Mouse (Mus musculus) forebrain, embryonic 16.5 days (tissue): Measurements from ENCODE around the gene Tex30. TPM values are rescaled to one million over a fixed set of nuclear protein-coding genes. Genes with fewer than 3 reads are reported as not detected.
A peak's percentile ranks its signal among the peaks of the same experiment; 100 is the strongest.
"Not testable (repeated sequence)": the region's sequence is repeated elsewhere in the genome, so short reads cannot be mapped to it uniquely, and the experiment has no call there.

Experiments used
- ATAC-seq: fragments of 200-750 bp; cut with Nextera tagmentation; 2 replicates; pipeline ENCODE4 v1.8.0; 2017; ENCODE audit warnings: mild to moderate bottlenecking, moderate library complexity
- H3K27ac ChIP-seq: fragments of 300-500 bp; sonication (generic); 2 replicates; pipeline ENCODE4 v1.5.1; 2014; ENCODE audit warnings: low read length, control low read depth
- H3K27me3 ChIP-seq: fragments of 300-500 bp; sonication (generic); replicated peaks from 2 replicates; pipeline ENCODE4 v1.6.1; 2014; ENCODE audit warnings: low read length; ENCODE audit not compliant: control insufficient read depth, insufficient read depth
- H3K36me3 ChIP-seq: fragments of 300-500 bp; sonication (generic); 2 replicates; pipeline ENCODE4 v1.6.1; 2014; ENCODE audit not compliant: control insufficient read depth, insufficient read depth
- H3K4me1 ChIP-seq: fragments of 300-500 bp; sonication (generic); replicated peaks from 2 replicates; pipeline ENCODE4 v1.6.1; 2014; ENCODE audit warnings: low read length; ENCODE audit not compliant: control insufficient read depth, insufficient read depth
- H3K4me2 ChIP-seq: fragments of 300-500 bp; sonication (generic); 2 replicates; pipeline ENCODE4 v1.6.1; 2014; ENCODE audit warnings: mild to moderate bottlenecking, low read length, control low read depth
- H3K4me3 ChIP-seq: fragments of 300-500 bp; sonication (generic); replicated peaks from 2 replicates; pipeline ENCODE4 v1.5.1; 2014; ENCODE audit warnings: mild to moderate bottlenecking, low read length, control low read depth
- H3K9ac ChIP-seq: fragments of 300-500 bp; sonication (generic); replicated peaks from 2 replicates; pipeline ENCODE4 v1.6.1; 2014; ENCODE audit warnings: low read depth, low read length, control low read depth
- H3K9me3 ChIP-seq: fragments of 300-500 bp; sonication (generic); 2 replicates; pipeline ENCODE4 v1.6.1; 2016; ENCODE audit warnings: low read length; ENCODE audit not compliant: control insufficient read depth
- WGBS: fragments of 180-500 bp; shearing (Covaris S2); extraction: QIAGEN DNeasy Blood & Tissue Kit; methylation state at CpG from one replicate; pipeline ENCODE4 v1.1.7; 2014; 5-methylcytosine and 5-hydroxymethylcytosine counted together
- polyA plus RNA-seq: library from polyadenylated mRNA; unstranded; fragments of >200 nt; fragmentation: Nextera tagmentation; extraction: Ambion mirVana; gene quantifications from 2 replicates; pipeline ENCODE4 v1.2.1, GENCODE M21; 2015

Gene Tex30
- polyA plus RNA-seq, 1 experiment from 2014 or later: 64.6 TPM

DNA sequence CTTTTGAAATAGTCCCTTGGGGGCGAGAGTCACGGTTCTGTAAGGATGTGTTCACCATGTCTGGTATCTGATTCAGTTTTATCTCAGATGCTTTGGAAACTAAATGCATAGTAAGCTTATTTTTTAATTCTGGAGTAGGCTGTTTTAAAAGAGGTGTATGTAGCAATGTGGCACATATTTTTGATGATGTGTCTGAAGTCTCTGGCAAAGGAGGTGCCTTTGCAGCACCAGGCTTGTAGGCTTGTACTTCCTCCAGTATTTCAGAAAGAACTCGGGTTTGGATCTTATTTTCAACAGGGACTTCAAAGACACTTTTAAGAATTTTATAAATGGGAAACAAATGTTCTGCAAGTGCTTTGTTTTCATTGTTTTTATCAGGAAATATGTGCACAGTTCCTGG is 44.4 kb downstream of the Tex30 start:
- WGBS: 81% methylated on average over 3 of the region's 3 CpGs
- Histone ChIP-seq H3K36me3 (no peaks in the 10 kb centered on the region), H3K4me1 (no peaks in the 10 kb centered on the region), H3K4me2 (no peak overlapping the region), H3K27me3 (no peaks in the 10 kb centered on the region), H3K9me3 (no peaks in the 10 kb centered on the region), H3K27ac (no peak overlapping the region), H3K4me3 (no peak overlapping the region), H3K9ac (no peak overlapping the region)
- no peak for ATAC-seq

DNA sequence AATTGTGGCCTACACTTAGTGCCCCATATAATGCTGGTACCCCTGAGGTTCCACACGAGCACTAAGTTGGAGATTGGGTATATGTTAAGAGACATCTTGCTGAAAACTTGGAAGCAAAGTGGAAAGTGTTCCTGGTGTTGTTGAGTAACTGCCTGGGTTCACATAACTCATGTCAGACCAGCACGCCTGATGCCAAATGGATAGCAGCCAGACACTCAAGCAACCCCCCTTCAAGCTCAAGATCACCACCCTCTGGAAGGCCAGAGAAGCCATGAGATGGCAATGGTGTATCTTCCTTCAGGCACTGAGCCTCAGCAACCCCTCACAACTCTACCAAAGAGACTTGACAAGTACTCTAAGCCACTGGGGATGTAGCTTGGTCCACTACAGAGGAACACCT is 55.7 kb downstream of the Tex30 start:
- H3K27ac ChIP-seq: no peak overlapping the region
- 91% methylated on average over 2 of the region's 2 CpGs for WGBS
- no peaks in the 10 kb centered on the region for H3K9me3 ChIP-seq
- no peaks in the 10 kb centered on the region for H3K27me3 ChIP-seq
- ATAC-seq: no peak
- no peak overlapping the region for H3K4me2 ChIP-seq
- H3K4me3 ChIP-seq: no peak overlapping the region
- no peaks in the 10 kb centered on the region for H3K36me3 ChIP-seq
- no peak overlapping the region for H3K9ac ChIP-seq
- H3K4me1 ChIP-seq: peaks cover 4% of the 10 kb centered on the region; the same call in 1 of the 2 replicates

- not testable (repeated sequence) for H3K4me3 ChIP-seq, H3K27ac ChIP-seq, ATAC-seq, H3K36me3 ChIP-seq, H3K4me2 ChIP-seq, H3K9me3 ChIP-seq, H3K4me1 ChIP-seq, H3K27me3 ChIP-seq, H3K9ac ChIP-seq
- 88% methylated on average over 5 of the region's 5 CpGs for WGBS
Observed at GRCm38 (mm10) chr1:44045689-44046088, 56.6 kb downstream of the Tex30 start.

GRCm38 (mm10) chr1:44042555-44042915 is 59.7 kb downstream of the Tex30 start:
- Histone ChIP-seq H3K4me2 (peak overlapping the region; percentile 62), H3K27me3 (no peaks in the 10 kb centered on the region), H3K36me3 (no peaks in the 10 kb centered on the region), H3K27ac (no peak overlapping the region), H3K9ac (peak overlapping the region; percentile 57), H3K4me1 (peaks cover 4% of the 10 kb centered on the region; the same call in 1 of the 2 replicates), H3K4me3 (peak overlapping the region; percentile 43), H3K9me3 (no peaks in the 10 kb centered on the region)
- WGBS: 2% methylated on average over 6 of the region's 6 CpGs
- peak; percentile 80 for ATAC-seq

DNA sequence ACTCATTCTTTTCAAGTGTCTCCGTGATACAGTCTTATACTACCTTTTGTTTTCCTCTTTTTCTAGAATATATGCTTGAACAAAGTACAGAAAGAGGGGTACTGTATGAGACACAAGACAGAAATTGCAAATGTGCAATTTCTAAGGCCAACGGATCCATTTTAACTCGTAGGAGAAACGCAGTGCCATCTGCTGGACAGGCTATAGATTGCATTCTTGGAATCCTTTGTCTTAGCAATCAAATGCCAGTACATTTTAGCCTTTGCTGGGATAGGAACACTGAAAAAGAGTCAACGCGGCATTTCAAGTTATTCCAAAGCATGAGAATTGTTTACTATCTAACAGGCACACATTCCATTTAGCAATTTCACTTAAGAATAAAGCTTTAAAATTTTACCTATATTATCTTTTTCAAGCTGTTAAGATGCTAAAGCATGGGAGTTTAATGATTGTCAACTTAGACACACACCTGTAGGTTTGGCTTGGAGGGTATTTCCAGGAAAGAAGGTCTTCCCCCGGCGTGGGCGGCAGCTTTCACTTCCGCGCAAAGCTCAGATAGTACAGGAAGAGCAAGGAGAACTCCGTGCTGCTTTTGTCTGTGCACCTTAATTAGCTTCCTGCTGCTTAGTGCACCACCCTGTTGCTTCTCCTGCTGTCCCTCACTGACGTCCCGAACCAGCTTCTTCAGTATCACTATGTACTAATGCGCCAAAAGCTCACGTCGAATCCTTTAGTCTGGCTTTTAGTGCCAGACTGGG is 60.3 kb downstream of the Tex30 start:
- no peaks in the 10 kb centered on the region for H3K27me3 ChIP-seq
- peak overlapping the region; percentile 62 for H3K4me2 ChIP-seq
- no peaks in the 10 kb centered on the region for H3K36me3 ChIP-seq
- WGBS: under 1% methylated on average over 17 of the region's 17 CpGs
- peak overlapping the region; percentile 57 for H3K9ac ChIP-seq
- no peak overlapping the region for H3K27ac ChIP-seq
- peak overlapping the region; percentile 43 for H3K4me3 ChIP-seq
- H3K4me1 ChIP-seq: peaks cover 4% of the 10 kb centered on the region; the same call in 1 of the 2 replicates
- ATAC-seq: peak; percentile 82
- H3K9me3 ChIP-seq: no peaks in the 10 kb centered on the region

Other genes starting within 250 kb of the Tex30 start
- gene Tpp2, start 168.8 kb downstream of the Tex30 start, polyA plus RNA-seq: 58.6 and 67.0 TPM in 2 replicates
- gene Mettl21c, start 82.4 kb downstream of the Tex30 start, polyA plus RNA-seq: 2.7 and 2.9 TPM in 2 replicates
- gene Gm8251, start 40.5 kb downstream of the Tex30 start, polyA plus RNA-seq: 0.05 and 0.11 TPM in 2 replicates
- gene Kdelc1, start 16.4 kb upstream of the Tex30 start, polyA plus RNA-seq: 27.6 and 33.1 TPM in 2 replicates
- 33.2 and 38.4 TPM in 2 replicates for gene Bivm, start 16.5 kb upstream of the Tex30 start, polyA plus RNA-seq
- 35.3 and 39.4 TPM in 2 replicates for gene Ercc5, start 45.3 kb upstream of the Tex30 start, polyA plus RNA-seq
- gene Mettl21e, start 116.5 kb upstream of the Tex30 start, polyA plus RNA-seq: 0.08 TPM in 1 of 2 replicates, not detected in the other